Mouse (Mus musculus) gastrocnemius, postnatal 10 days (tissue): ENCODE measurements at regions not wholly inside any gene's neighbourhood (a gene's known extent, or its start where the extent isn't known, plus 50 kb on each side); places are given as distances from the start of the nearest gene placed in this dataset.

ENCODE experiments used
- DNase-seq: peaks from one replicate; pipeline ENCODE4 v3.0.0; 2021; ENCODE audit warnings: mixed read lengths

DNA sequence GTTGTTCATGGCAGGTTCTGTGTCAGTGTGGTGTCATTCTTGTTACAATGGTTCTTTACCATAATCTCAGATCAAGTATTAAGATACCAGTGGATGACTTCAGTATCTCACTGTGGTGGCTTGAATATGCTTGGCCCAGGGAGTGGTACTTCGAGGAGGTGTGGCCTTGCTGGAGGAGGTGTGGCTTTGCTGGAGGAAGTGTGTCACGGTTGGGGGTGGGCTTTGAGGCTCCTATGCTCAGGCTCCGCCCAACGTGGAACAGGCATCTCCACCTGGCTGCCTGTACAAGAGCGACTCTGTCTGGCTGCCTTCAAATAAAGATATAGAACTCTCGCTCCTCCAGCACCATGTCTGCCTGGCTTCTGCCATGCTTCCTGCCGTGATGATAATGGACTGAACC, 63.6 kb downstream of the Cd2 start:
- DNase-seq = no peak

DNA sequence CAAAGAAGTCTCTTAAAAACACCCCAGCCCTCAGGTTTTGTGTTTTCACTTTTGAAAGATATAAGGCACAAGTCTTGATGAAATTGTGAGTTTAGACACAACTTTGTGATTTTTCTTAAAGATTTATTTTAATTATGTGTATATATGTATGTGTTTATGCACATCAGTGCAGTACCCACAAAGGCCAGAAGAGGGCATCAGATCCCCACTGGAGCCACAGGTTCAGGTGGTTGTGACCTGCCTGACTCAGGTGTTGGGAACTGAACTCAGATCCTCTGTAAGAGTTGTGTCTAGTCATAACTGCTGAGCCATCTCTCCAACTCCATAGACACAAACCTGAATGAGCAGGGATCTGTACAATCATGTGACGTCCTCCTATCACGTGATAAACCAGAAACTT, 67.8 kb downstream of the Cd2 start:
- DNase-seq = no peak

DNA sequence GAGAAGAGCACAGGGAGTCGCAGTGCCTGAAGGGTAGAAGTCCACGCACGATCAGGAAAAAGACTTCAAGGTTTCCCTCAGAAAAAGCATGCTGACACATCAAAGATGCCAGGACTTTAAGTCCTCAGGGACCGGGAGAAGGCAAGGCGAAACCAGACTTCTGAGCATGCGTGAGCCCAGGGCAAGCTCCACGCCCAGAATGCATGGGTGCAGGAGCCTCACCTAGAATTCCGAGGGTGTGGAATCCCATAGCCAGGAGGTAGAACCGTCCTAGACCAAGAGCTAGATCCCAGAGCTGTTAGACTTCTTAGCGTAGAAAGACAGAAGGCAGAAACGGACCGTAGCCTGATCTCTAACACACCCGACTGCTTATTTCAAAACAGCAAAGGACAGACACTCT, 71.0 kb downstream of the Cd2 start:
- DNase-seq = no peak

DNA sequence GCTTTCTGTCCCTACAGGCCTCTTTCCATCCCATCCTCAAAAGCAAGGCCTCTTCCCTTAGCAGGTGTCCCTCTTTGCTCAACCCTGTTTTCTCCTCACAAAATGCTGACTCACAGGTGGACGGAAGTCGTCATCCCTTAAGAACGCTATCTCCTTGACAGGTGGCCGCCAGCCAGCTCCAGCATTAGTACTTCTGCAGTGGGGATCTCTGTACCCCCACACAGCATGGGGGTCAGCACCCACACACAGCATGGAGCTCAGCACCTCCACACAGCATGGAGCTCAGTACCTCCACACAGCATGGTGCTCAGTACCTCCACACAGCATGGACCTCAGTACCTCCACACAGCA, 74.6 kb downstream of the Cd2 start:
- DNase-seq = peak; percentile 15

DNA sequence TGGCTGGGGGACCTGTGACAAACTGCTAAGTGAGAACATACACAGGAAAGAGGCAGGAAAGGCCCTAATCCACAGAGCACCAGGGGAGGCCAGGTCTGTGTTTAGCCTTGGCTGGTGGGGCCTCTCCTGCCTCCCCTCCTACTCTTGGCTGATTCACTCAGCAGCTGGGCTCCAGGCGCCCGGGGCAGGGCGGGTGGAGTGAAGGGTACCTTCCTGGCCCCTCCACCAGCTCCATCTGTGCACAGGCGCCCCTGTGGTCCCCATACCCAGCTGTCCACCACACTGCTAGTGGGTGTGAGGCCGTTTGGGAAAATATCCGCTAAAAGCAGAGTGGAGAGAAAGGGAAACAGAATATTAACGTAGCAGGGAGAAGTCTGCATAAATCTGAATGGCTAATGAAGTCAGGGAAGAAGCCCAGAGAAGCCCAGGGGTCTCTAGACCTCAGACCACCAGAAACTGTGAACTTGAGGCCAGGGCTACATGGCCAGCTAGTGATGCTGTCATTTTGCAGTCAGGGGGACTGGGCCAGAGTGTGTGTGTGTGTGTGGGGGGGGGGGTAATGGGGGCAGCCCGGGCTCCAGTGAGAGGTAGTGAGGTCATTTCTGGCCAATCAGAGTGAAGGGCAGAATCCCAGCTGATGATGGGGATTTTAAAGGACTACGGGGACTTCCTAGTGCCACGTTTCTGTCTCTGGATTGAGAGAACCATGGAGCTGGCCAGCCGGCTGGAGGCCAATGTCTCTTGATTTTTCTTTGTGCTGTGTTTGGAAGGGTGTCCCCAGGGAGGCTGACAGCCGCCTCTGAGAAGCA, 75.1 kb downstream of the Cd2 start:
- DNase-seq = peak; percentile 49

DNA sequence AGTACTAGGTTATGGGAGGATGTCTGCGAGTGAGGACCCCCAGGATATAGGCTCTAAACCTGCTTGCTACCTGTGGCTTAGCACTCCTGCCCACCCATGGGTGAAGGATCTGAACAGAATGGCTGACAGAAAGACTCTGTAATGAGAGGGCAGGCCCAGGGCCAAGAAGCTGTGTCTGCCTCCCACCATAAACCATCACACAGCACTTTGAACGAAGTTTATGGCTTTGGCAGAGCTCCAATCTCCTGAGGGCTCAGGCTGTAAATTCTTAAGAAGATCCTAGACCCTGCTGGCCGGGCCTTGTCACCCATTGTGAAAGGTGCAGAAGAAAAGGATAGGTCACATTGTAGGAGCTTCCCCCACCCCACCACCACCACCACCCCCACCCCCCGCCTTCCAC, 75.8 kb downstream of the Cd2 start:
- no peak for DNase-seq

DNA sequence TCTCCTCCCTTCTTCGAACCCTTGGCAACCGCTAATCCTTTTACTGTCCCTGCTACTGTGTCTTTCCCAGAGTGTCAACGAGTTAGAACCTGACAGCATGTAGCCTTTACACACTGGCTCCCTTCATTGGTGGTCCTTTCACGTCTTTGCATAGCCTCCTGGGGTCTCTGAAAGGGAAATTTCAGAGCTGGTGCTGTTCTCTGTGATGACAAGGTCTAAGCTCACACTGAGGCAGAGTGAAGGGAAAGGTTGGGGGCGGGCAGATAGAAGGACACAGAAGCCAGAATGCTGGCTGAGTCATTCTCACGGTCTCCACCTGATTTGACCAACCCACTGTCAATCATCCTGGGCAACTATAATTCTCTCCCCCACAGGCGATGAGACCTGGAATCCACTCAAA, 78.2 kb downstream of the Cd2 start:
- DNase-seq = no peak

DNA sequence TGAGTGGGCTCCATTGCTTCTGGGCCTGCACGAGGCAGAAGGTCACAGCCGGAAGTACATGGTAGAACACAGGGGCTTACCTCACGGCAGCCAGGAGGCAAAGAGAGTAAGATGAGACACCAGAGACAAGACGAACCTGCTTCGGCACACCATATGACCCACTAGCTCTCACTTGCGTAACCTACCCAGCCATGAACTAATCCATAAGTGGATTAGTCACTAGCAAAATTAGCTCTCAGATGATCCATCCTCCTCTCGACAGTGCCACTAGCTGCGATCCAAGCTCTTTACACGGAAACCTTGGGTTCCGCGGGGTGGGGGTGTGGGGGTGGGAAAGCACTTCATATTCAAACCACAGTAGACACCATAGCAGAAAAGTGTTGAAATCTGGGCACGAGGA, 79.0 kb downstream of the Cd2 start:
- DNase-seq = no peak

DNA sequence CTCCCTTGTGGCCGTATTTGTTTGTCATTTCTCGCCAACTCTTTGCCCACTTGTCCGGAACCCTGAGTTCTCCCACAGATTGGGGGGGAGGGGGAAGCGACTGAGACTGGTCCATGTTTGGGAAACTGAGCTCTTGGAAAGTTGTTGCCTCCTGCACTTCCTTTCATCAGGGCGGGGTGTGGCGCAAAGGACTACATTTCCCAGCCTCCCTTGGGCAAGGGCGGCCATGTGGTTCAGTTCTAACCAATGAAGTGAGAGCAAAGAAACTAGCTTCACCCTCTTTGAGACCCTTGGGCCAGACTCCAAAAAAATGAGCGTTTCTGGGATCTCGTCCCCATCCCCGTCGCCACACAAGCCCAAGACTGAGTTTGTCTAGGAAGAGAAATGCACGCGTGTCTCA, 81.6 kb downstream of the Cd2 start:
- peak; percentile 14 for DNase-seq

DNA sequence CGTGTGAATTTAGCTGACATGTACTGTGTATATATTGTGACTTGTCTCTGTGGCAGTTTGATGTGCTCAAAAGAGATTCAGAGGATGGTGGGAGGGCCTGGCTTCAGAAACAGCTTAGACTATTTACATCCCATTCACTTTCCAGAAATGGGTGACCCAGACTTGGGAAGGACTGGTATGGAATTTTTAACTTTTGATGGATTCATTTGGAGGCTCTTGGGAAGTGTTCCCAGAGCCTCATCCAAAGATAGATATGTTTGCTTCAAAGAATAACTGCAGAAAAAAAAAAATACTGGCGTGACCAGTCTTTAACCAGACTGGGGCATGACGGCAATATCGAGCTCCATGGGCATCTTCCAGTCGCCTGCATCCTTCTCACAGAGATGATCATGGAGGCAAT, 84.6 kb upstream of the Ptgfrn start:
- no peak for DNase-seq

DNA sequence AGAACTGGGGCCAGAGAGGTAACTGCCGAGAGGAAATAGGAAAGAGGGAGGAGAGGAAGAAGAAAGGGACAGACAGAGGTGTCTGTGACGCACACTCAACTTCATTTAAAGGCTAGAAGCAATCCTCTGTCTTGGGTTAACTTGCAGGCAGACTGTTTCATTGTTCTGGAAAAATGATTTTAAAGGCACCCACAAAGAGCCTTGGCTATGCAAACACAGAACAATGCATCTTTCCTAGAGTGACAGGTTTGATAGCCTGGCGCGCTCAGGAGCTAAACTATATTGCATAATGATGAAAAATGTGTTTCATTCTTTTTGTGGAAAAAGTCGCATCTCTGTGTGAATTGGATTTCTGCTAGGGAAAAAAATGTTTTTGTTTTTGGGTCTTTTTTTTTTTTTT, 84.2 kb upstream of the Ptgfrn start:
- no peak for DNase-seq

DNA sequence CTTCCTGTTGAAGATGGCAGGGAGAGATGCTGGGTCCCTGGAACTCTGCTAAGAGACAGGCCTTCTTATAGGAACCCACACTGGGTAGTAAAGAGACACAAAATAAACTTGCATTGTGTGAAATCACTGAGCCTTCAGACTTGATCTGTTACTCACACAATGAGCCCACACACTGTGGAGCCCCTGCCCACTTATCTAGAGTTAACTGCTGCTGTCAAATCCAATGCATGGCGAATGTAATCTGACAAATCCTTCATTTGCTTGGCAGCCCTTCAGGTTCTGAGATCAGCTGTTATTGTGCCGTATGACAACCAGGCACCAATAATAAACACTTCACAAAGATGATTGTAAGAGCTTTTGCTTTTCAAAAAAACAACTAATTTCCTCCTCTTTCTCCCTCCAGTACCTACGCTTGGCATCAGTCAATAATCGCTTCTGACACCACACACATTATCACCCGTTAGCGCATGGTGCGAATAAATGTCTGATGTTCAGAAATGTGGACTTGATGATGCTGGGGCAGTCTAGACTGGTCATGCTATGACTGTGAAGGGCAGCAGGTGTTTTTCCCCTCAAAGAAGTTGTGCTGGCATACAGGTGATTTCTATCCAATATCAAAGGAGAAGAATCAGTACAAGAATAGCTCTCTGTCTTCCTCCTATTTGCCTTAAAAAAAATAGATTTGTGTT, 81.4 kb upstream of the Ptgfrn start:
- no peak for DNase-seq

DNA sequence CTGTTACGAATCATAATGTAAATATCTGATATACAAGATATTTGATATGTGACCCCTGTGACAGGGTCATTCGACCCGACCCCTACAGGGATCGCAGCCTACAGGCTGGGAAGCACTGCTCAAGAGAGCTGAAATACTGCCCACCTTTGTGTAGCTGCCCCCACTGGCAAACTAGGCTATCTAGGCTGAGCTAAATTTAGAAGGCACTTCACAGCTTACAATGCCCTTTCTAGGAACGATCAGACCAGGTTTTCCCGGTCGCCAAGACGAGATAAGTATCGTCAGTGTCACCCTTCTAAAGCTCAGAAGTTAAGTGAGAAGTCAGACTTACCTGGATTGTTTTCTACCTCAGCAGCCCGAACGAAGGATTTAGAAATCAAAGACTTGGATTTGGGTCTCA, 71.9 kb upstream of the Ptgfrn start:
- no peak for DNase-seq

DNA sequence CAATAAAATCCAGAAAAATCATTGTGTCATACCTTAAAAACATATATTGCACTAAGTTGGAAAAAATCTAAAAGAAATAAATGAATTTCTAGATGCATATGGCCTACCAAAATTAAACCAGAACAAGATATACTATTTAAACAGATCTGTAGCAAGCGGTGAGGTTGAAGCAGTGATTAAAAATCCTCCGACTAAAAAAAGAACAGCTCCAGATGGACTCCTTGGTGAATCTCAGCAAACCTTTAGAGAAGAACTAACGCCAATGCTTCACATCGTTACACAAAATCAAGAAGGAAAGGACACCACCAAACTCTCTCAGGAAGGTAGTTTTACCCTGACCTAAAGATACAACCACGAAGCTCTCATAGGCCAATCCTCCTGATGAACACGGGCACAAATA, 63.9 kb upstream of the Ptgfrn start:
- DNase-seq = no peak

DNA sequence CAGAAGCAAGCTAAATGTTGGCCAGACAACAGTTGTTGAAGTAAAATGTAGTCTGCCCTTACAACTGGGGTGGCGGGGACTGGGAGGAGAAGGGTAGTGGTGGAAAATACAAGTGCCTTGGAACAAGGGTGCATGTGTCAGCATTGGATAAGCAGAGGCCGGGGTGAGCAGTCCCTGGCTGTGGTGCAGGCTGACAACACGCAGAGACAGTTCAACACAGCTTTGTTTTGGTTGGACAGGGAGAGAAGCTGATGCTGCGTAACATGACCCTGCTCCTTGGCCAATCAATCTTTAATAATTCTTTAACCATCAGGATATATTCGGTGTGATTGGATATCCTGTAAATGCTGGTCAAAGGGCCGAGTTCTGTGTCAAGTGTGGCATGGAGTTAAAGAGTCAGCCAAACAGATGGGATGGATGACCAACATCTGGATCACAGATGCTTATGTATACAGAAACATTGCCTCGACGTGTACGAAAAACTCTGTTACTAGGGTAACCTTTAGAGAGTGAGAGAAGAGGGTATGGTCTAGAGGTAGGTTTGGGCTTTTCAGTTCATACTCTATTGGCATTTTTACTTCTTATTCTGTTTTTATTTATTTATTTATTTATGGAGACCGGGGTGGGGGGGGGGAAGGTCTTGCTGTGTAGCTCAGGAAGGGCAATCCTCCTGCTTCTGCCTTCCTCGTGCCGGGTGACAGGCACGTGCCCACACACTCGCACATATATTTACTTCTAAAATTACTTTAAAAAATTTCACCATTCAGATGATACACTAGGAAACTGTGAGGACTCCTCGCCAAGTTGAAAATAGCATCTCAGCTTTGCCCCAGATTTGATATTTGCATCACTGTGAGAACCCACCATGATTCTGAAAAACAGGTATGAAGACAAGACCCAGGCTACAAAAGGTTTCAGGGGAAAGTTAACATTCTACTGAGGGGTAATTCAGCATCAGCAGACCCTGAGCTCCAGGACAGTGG, 60.2 kb upstream of the Ptgfrn start:
- DNase-seq = no peak

DNA sequence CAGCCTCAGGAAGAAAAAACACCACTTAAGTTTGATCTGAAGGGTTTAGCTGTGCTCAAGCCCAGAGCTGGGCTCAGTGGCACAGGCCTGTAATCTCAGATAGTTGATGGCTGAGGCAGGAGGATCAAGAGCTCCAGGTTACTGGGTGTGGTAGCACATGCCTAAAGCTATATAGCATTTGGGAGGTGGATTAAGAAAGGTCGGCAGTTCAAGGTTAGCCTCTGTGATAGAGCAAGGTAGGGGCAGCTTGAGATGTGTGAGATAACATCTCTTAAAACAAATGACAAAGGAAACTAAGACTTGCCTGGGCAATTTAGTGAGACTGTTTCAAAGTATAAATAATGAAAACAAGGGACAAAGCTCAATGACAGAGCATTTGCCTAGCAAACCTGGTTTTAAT, 56.9 kb upstream of the Ptgfrn start:
- no peak for DNase-seq

DNA sequence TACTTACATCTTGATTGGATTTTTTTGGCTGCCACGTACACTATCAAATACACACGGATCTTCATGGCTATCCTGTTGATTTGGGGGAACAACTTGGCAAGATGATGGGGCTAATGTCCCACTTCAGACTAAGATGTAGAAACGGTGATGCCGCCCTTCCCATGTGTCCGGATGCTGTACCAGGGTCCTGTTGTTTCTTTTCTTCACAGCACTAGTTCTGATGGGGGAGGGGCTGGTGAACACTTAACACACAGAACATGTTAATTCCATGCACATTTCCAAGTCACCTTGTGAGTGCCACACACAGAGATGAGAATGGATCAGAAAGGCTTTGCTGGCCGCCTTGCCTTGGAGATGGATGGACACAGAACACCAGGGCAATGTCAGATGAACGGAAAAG, 56.5 kb upstream of the Ptgfrn start:
- DNase-seq = no peak

DNA sequence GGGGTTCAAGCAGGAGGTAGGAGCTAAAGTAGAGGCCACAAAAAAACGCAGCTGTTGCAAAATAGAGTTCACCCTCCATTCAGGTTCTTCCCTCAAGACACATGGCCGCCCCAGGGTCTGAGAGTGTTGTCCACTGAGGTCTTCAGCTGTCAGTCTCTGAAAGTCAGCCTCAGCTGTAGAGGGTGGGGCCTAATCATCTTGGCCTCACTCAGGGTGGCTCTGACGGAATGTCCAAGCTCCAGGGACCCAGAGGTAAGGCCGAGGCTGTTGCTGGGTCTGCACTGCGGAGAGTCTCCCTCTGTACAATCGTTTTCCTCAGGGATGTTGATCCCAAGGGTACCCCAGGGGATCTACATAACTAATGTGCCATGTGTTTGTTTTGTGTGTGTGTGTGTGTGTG, 55.2 kb upstream of the Ptgfrn start:
- DNase-seq = no peak

DNA sequence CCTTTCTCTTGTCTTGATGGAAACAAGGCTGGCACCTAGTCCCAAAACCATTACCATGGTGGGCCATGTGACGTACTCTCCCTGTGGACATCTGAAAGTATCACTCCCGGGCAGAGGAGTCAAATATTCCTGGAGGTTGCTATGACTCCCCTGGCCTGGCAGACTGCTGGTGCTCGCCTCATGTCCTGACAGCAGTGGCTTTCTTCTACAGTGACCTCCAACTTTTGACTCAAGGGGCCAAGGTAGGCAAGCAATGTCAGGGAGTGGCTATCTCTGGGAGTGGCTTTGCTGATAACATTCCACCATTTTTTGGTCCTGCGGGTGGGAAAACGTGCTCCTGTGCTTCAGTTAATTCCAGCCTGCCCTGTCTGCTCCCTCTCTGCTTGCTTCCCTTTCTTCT, 54.7 kb upstream of the Ptgfrn start:
- no peak for DNase-seq

DNA sequence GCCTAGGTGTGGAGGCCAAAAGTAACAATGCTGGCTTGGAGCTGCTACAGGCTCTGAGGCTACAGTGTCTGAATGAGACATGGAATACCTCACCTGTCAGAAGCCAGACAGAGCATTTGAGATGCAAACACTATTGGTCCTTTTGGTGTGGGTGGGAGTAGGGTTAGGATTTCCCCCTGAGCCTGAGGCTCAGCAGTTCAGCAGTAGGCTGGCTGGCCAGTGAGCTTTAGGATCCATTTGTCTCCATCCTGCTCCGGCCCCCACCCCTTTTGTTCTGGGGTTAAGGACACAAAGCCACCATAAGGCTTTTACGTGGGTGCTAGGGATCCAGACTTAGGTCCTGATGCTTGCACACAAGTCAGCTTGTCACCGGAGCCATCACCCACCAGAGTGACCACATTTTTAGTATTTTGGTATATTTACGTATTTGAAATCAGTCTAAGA, 53.9 kb upstream of the Ptgfrn start:
- DNase-seq = no peak

DNA sequence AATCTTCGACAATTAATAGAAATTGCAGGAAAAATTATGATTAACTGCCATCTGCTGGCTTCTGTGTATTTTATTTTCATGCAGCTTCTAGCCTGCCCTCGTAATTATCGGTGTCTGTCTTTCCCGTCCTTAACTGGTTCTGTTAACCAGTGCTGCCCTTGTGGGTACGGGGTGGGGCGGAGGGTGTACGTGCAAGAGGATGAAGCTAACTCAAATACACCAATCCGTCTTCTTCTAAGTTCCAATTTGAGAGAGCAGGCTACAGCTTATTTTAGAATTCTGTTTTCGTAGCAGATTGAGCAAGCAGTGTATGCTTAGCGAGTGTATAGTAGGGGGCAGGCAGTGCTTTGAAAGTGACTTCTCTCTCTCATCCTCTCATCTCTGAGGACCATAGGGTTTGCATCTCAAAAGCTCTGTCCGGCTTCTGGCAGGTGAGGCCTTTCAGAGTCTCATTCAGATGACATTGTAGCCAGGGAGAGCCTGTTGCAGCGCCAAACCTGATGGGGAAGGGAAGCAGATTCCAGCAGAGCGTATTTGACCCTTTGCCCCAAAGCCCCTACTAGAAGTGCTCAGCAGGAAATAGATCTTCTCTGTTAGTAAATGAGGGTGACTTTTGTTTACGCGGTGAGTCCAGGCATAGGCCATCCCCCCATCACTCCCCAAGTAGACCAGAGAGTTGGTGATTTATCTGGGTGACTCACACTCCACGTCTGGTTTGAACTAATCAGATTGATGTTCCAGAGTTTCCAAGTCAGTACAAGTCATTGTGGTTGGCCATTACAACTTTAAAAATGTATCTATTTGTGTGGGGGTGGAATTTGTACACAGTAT, 53.3 kb upstream of the Ptgfrn start:
- DNase-seq = no peak

DNA sequence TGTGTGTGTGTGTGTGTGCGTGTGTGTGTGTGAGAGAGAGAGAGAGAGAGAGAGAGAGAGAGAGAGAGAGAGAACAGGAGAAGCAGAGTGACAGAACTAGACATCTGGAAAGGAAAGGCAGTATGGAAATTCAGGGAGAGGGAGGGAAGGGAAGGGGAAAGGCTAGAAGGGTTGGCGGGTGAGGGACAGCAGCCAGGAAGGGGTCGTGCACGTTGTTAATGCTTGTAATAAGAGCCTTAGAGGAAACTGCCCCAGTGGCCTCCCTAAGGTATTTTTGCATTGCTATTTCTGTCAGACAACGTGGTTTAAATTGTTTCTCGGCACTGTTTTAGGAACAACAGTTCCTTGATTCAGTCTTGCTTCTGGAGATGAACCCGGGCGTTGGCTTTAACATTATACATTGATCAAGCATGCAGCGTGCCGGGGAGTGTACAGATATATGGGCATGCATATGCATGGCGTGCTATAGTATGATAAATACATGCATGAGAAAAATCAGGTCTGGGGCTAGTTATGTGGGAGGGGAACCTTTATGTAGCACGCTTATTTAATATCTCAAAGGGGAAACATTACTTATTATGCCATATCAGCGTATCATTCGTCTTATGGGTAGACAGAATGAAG, 52.6 kb upstream of the Ptgfrn start:
- DNase-seq = no peak
